Mouse (Mus musculus): ENCODE results near the gene Clpp. TPM values are rescaled to one million over a fixed set of nuclear protein-coding genes. Genes with fewer than 3 reads are reported as not detected.

The Clpp gene
- polyA plus RNA-seq, 1 experiment: 154 TPM

- Histone ChIP-seq H3K36me3 (ENCODE audit: control insufficient read depth, insufficient read depth) (peaks cover 4% of the 10 kb centered on the region), H3K4me3 (peak overlapping the region; percentile 96), H3K79me2 (ENCODE audit: control insufficient read depth, insufficient read depth) (peaks cover 18% of the 10 kb centered on the region), H3ac (ENCODE audit: control insufficient read depth, insufficient read length) (no peak overlapping the region), H3K4me2 (ENCODE audit: low read depth) (peak overlapping the region; percentile 99), H3K27me3 (ENCODE audit: control insufficient read depth, insufficient read depth, insufficient read length) (no peaks in the 10 kb centered on the region)
- TF ChIP-seq E2F4 (IDR thresholded peaks at IDR 0.05; ENCODE audit: insufficient read depth): no peak
- no peak for TF ChIP-seq TCF12 (IDR thresholded peaks at IDR 0.05; ENCODE audit: insufficient read depth, poor library complexity, severe bottlenecking)
- TF ChIP-seq MAX (IDR thresholded peaks at IDR 0.05; ENCODE audit: low read depth): no peak
- TF ChIP-seq POLR2AphosphoS2 (IDR thresholded peaks at IDR 0.05; ENCODE audit: insufficient read length, low read depth): no peak
- no peak for TF ChIP-seq MYOG (IDR thresholded peaks at IDR 0.05; ENCODE audit: control insufficient read depth in 1 of 3, insufficient read depth in 1 of 3, insufficient read length in 2 of 3, low read depth in 2 of 3)
Measured at GRCm38 (mm10) chr17:56988921-56989430, 1.1 kb upstream of the Clpp start.

GRCm38 (mm10) chr17:56989467-56990114, 514 bp upstream of the Clpp start:
- Histone ChIP-seq H3K4me3 (peak overlapping the region; percentile 96), H3K79me2 (ENCODE audit: control insufficient read depth, insufficient read depth) (peaks cover 18% of the 10 kb centered on the region), H3ac (ENCODE audit: control insufficient read depth, insufficient read length) (peak overlapping the region; percentile 89), H3K27me3 (ENCODE audit: control insufficient read depth, insufficient read depth, insufficient read length) (no peaks in the 10 kb centered on the region), H3K4me2 (ENCODE audit: low read depth) (peak overlapping the region; percentile 99), H3K36me3 (ENCODE audit: control insufficient read depth, insufficient read depth) (peaks cover 8% of the 10 kb centered on the region)
- TF ChIP-seq MYOG (IDR thresholded peaks at IDR 0.05; ENCODE audit: control insufficient read depth in 1 of 3, insufficient read depth in 1 of 3, insufficient read length in 2 of 3, low read depth in 2 of 3): no peak
- TF ChIP-seq REST (IDR thresholded peaks at IDR 0.05; ENCODE audit: insufficient read depth, insufficient read length): no peak
- TF ChIP-seq MAX (IDR thresholded peaks at IDR 0.05; ENCODE audit: low read depth): peak; percentile 85
- TF ChIP-seq E2F4 (IDR thresholded peaks at IDR 0.05; ENCODE audit: insufficient read depth): no peak
- TF ChIP-seq USF1 (IDR thresholded peaks at IDR 0.05; ENCODE audit: low read depth): peak; percentile 79
- no peak for TF ChIP-seq TCF3 (IDR thresholded peaks at IDR 0.05; ENCODE audit: insufficient read length, low read depth)
- no peak for TF ChIP-seq TCF12 (IDR thresholded peaks at IDR 0.05; ENCODE audit: insufficient read depth, poor library complexity, severe bottlenecking)
- TF ChIP-seq SRF (IDR thresholded peaks at IDR 0.05; ENCODE audit: control insufficient read depth, insufficient read length, low read depth): no peak
- TF ChIP-seq POLR2AphosphoS2 (IDR thresholded peaks at IDR 0.05; ENCODE audit: insufficient read length, low read depth): no peak
- TF ChIP-seq MYOD1 (IDR thresholded peaks at IDR 0.05; ENCODE audit: control insufficient read depth in 1 of 3, insufficient read length in 2 of 3, low read depth in 2 of 3): no peak
- no peak for TF ChIP-seq CEBPB (IDR thresholded peaks at IDR 0.05; ENCODE audit: insufficient read depth, poor library complexity, severe bottlenecking)
- TF ChIP-seq POLR2A (IDR thresholded peaks at IDR 0.05; ENCODE audit: insufficient read length, low read depth): no peak

- TF ChIP-seq REST (IDR thresholded peaks at IDR 0.05; ENCODE audit: insufficient read depth, insufficient read length) (no peak), E2F4 (IDR thresholded peaks at IDR 0.05; ENCODE audit: insufficient read depth) (no peak), MYOG (IDR thresholded peaks at IDR 0.05; ENCODE audit: control insufficient read depth in 1 of 3, insufficient read depth in 1 of 3, insufficient read length in 2 of 3, low read depth in 2 of 3) (no peak), POLR2AphosphoS2 (IDR thresholded peaks at IDR 0.05; ENCODE audit: insufficient read length, low read depth) (no peak), MYOD1 (IDR thresholded peaks at IDR 0.05; ENCODE audit: control insufficient read depth in 1 of 3, insufficient read length in 2 of 3, low read depth in 2 of 3) (no peak), POLR2A (IDR thresholded peaks at IDR 0.05; ENCODE audit: insufficient read length, low read depth) (no peak), TCF12 (IDR thresholded peaks at IDR 0.05; ENCODE audit: insufficient read depth, poor library complexity, severe bottlenecking) (no peak), MAX (IDR thresholded peaks at IDR 0.05; ENCODE audit: low read depth) (no peak), USF1 (IDR thresholded peaks at IDR 0.05; ENCODE audit: low read depth) (no peak), SRF (IDR thresholded peaks at IDR 0.05; ENCODE audit: control insufficient read depth, insufficient read length, low read depth) (no peak)
- H3K27me3 ChIP-seq (ENCODE audit: control insufficient read depth, insufficient read depth, insufficient read length): no peaks in the 10 kb centered on the region
Measured at GRCm38 (mm10) chr17:56990966-56991365, 861 bp downstream of the Clpp start.

GRCm38 (mm10) chr17:56995046-56995445, 4.9 kb downstream of the Clpp start:
- no peak overlapping the region for H3ac ChIP-seq (ENCODE audit: control insufficient read depth, insufficient read length)
- H3K36me3 ChIP-seq (ENCODE audit: control insufficient read depth, insufficient read depth): peaks cover 8% of the 10 kb centered on the region
- peaks cover 18% of the 10 kb centered on the region for H3K79me2 ChIP-seq (ENCODE audit: control insufficient read depth, insufficient read depth)
- TF ChIP-seq POLR2AphosphoS2 (IDR thresholded peaks at IDR 0.05; ENCODE audit: insufficient read length, low read depth) (no peak), USF1 (IDR thresholded peaks at IDR 0.05; ENCODE audit: low read depth) (no peak), MYOG (IDR thresholded peaks at IDR 0.05; ENCODE audit: control insufficient read depth in 1 of 3, insufficient read depth in 1 of 3, insufficient read length in 2 of 3, low read depth in 2 of 3) (no peak), REST (IDR thresholded peaks at IDR 0.05; ENCODE audit: insufficient read depth, insufficient read length) (no peak), TCF12 (IDR thresholded peaks at IDR 0.05; ENCODE audit: insufficient read depth, poor library complexity, severe bottlenecking) (no peak), POLR2A (IDR thresholded peaks at IDR 0.05; ENCODE audit: insufficient read length, low read depth) (no peak), SRF (IDR thresholded peaks at IDR 0.05; ENCODE audit: control insufficient read depth, insufficient read length, low read depth) (no peak), CEBPB (IDR thresholded peaks at IDR 0.05; ENCODE audit: insufficient read depth, poor library complexity, severe bottlenecking) (no peak), MYOD1 (IDR thresholded peaks at IDR 0.05; ENCODE audit: control insufficient read depth in 1 of 3, insufficient read length in 2 of 3, low read depth in 2 of 3) (no peak), MAX (IDR thresholded peaks at IDR 0.05; ENCODE audit: low read depth) (no peak), TCF3 (IDR thresholded peaks at IDR 0.05; ENCODE audit: insufficient read length, low read depth) (no peak), E2F4 (IDR thresholded peaks at IDR 0.05; ENCODE audit: insufficient read depth) (no peak)
- no peak overlapping the region for H3K4me3 ChIP-seq
- no peaks in the 10 kb centered on the region for H3K27me3 ChIP-seq (ENCODE audit: control insufficient read depth, insufficient read depth, insufficient read length)
- no peak overlapping the region for H3K4me2 ChIP-seq (ENCODE audit: low read depth)

More at GRCm38 (mm10) chr17:56990966-56991365, 861 bp downstream of the Clpp start:
- peak overlapping the region; percentile 81 for H3K4me2 ChIP-seq (ENCODE audit: low read depth)
- H3K4me3 ChIP-seq: peak overlapping the region; percentile 96
- peaks cover 8% of the 10 kb centered on the region for H3K36me3 ChIP-seq (ENCODE audit: control insufficient read depth, insufficient read depth)
- peak overlapping the region; percentile 89 for H3ac ChIP-seq (ENCODE audit: control insufficient read depth, insufficient read length)
- H3K79me2 ChIP-seq (ENCODE audit: control insufficient read depth, insufficient read depth): peaks cover 18% of the 10 kb centered on the region
